18 mouse cellular contexts compared by ENCODE assay signal in the genomic region with DNA sequence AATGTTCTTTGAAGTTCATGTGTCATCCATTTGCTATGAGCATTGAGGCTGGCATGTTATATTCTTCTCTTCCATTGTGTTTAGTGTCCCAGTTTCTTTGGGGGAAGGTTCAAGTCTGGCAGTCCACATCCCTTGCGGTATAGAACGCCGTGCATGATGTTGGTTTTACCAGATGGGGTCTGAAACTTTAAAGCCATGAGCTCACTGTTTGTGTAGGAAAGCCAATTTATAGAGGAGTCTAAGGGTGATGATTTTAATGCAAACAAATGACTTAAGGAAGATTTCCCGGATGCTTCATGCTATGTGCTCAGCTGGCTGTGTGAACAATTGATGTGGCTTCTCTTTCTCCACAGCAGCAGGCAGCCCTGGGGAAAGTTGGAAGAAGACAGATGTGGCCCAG.
"Had no signal": no experiment of that assay in that cellular context is flagged by ENCODE, and none has a peak within 500 bp of the region (broad histone marks: within the 10 kb centered on the region; RNA-seq: fewer than 3 reads in every experiment).

No protein-coding gene starts in this region.

- H3K4me3 ChIP-seq: kidney, embryonic 15.5 days; left cerebral cortex, adult 2 months; limb, embryonic 15.5 days; midbrain, embryonic 10.5 days had no signal

- H3K4me1 ChIP-seq: kidney, embryonic 15.5 days; midbrain, embryonic 10.5 days had no signal

- H3K9ac ChIP-seq: kidney, embryonic 15.5 days; limb, embryonic 15.5 days; liver, embryonic 14.5 days; liver, postnatal 0 days; lung, embryonic 14.5 days had no signal

- H3K4me2 ChIP-seq: kidney, embryonic 15.5 days; limb, embryonic 15.5 days; liver, embryonic 11.5 days; lung, embryonic 14.5 days had no signal

- DNase-seq: kidney, adult 11 months; kidney, adult 8-10 months; kidney, postnatal 10 days; kidney, postnatal 36 days; layer of hippocampus, postnatal 36 days; liver, postnatal 0 days; lung, embryonic 14.5 days; midbrain, embryonic 14.5 days; thymus, adult 18-20 months; thymus, postnatal 36 days had no signal

- H3K36me3 ChIP-seq: kidney, embryonic 15.5 days; limb, embryonic 15.5 days; midbrain, embryonic 10.5 days had no signal

- H3K9me3 ChIP-seq: kidney, embryonic 15.5 days; limb, embryonic 15.5 days; midbrain, embryonic 10.5 days had no signal

- ATAC-seq: liver, postnatal 0 days; lung, postnatal 0 days had no signal

- H3K27me3 ChIP-seq: kidney, embryonic 15.5 days; limb, embryonic 15.5 days had no signal

- H3K27ac ChIP-seq: kidney, embryonic 15.5 days; left cerebral cortex, adult 2 months; limb, embryonic 15.5 days; liver, embryonic 14.5 days; macrophage; midbrain, embryonic 10.5 days had no signal
